Mouse (Mus musculus) liver, embryonic 16.5 days (tissue): ENCODE data around the gene Olfr1135. TPM values are rescaled to one million over a fixed set of nuclear protein-coding genes. Genes with fewer than 3 reads are reported as not detected.

Experiments used
- polyA plus RNA-seq: library from polyadenylated mRNA; unstranded; fragments of >200 nt; fragmentation: Nextera tagmentation; extraction: Ambion mirVana; gene quantifications from 2 replicates; pipeline ENCODE4 v1.2.1, GENCODE M21; 2015

Olfr1135 gene
- polyA plus RNA-seq, 1 experiment from 2014 or later, result not detected

Other genes with a start within 250 kb of the Olfr1135 start
- not detected in 2 replicates for gene Olfr1124, start 243.4 kb downstream of the Olfr1135 start, polyA plus RNA-seq
- not detected in 2 replicates for gene Olfr1126, start 219.7 kb downstream of the Olfr1135 start, polyA plus RNA-seq
- not detected in 2 replicates for gene Pramel7, start 176.6 kb downstream of the Olfr1135 start, polyA plus RNA-seq
- not detected in 2 replicates for gene Pramel6, start 167.1 kb downstream of the Olfr1135 start, polyA plus RNA-seq
- gene Olfr153, start 141.9 kb downstream of the Olfr1135 start, polyA plus RNA-seq, result not detected in 2 replicates
- not detected in 2 replicates for gene Olfr1128, start 128.1 kb downstream of the Olfr1135 start, polyA plus RNA-seq
- not detected in 2 replicates for gene Olfr1129, start 99.8 kb downstream of the Olfr1135 start, polyA plus RNA-seq
- gene Olfr1130, start 67.5 kb downstream of the Olfr1135 start, polyA plus RNA-seq, result not detected in 2 replicates
- not detected in 2 replicates for gene Olfr1131, start 46.6 kb downstream of the Olfr1135 start, polyA plus RNA-seq
- not detected in 2 replicates for gene Olfr1132, start 36.1 kb downstream of the Olfr1135 start, polyA plus RNA-seq
- gene Olfr1133, start 26.3 kb downstream of the Olfr1135 start, polyA plus RNA-seq, result not detected in 2 replicates
- not detected in 2 replicates for gene Olfr1134, start 15.2 kb downstream of the Olfr1135 start, polyA plus RNA-seq
- gene Olfr1136, start 20.3 kb upstream of the Olfr1135 start, polyA plus RNA-seq, result not detected in 2 replicates
- gene Olfr1137, start 39.5 kb upstream of the Olfr1135 start, polyA plus RNA-seq, result not detected in 2 replicates
- not detected in 2 replicates for gene Olfr1138, start 66.3 kb upstream of the Olfr1135 start, polyA plus RNA-seq
- gene Olfr1140, start 70.1 kb upstream of the Olfr1135 start, polyA plus RNA-seq, result not detected in 2 replicates
- not detected in 2 replicates for gene Olfr1141, start 80.3 kb upstream of the Olfr1135 start, polyA plus RNA-seq
- not detected in 2 replicates for gene Olfr152, start 105.8 kb upstream of the Olfr1135 start, polyA plus RNA-seq
- gene Olfr1143, start 126.9 kb upstream of the Olfr1135 start, polyA plus RNA-seq, result not detected in 2 replicates
- not detected in 2 replicates for gene Olfr1145, start 136.2 kb upstream of the Olfr1135 start, polyA plus RNA-seq
- gene Olfr1148, start 156.9 kb upstream of the Olfr1135 start, polyA plus RNA-seq, result not detected in 2 replicates
- gene Olfr1150-ps1, start 170.3 kb upstream of the Olfr1135 start, polyA plus RNA-seq, result not detected in 2 replicates
- gene Olfr1151, start 182.2 kb upstream of the Olfr1135 start, polyA plus RNA-seq, result not detected in 2 replicates
- not detected in 2 replicates for gene Olfr1152, start 192.8 kb upstream of the Olfr1135 start, polyA plus RNA-seq
- not detected in 2 replicates for gene Olfr1153, start 221.3 kb upstream of the Olfr1135 start, polyA plus RNA-seq
- not detected in 2 replicates for gene Olfr1154, start 231.5 kb upstream of the Olfr1135 start, polyA plus RNA-seq